Mouse (Mus musculus) neural tube, embryonic 12.5 days (tissue): ENCODE data around the gene Itga1. TPM values are rescaled to one million over a fixed set of nuclear protein-coding genes. Genes with fewer than 3 reads are reported as not detected.

Source experiments
- polyA plus RNA-seq: library from polyadenylated mRNA; unstranded; fragments of >200 nt; fragmentation: Nextera tagmentation; extraction: Ambion mirVana; gene quantifications from 2 replicates; pipeline ENCODE4 v1.2.1, GENCODE M21; 2016

Itga1 gene
- polyA plus RNA-seq, 1 experiment from 2014 or later = 8.0 TPM

Other genes starting within 250 kb of the Itga1 start
- 1.3 and 3.0 TPM in 2 replicates for gene Itga2, start 169.9 kb downstream of the Itga1 start, polyA plus RNA-seq
- gene Pelo, start 11.8 kb downstream of the Itga1 start, polyA plus RNA-seq = 4.1 and 5.2 TPM in 2 replicates
- gene Gm49395, start within 50 bp of the Itga1 start, polyA plus RNA-seq = 2.7 and 4.1 TPM in 2 replicates